Mouse (Mus musculus): ENCODE measurements around the gene Tmem161a. TPM values are rescaled to one million over a fixed set of nuclear protein-coding genes. Genes with fewer than 3 reads are reported as not detected.
A peak's percentile ranks its signal among the peaks of the same experiment; 100 is the strongest.

The Tmem161a gene
- polyA plus RNA-seq, 2 experiments, result 15.6 to 38.0 TPM

- 65% methylated on average over 4 of the region's 4 CpGs for WGBS (ENCODE audit: insufficient replicate concordance)
- no peak for TF ChIP-seq CTCF (IDR thresholded peaks at IDR 0.05; ENCODE audit: low read depth)
- TF ChIP-seq EP300 (IDR thresholded peaks at IDR 0.05; ENCODE audit: low read depth), result no peak
- peaks cover 0 to 2% of the 10 kb centered on the region in 2 experiments; a peak in 1 of 4 replicates for H3K4me1 ChIP-seq (replicated peaks; ENCODE audit: control insufficient read depth in 2 of 2, insufficient read depth in 2 of 2, low read length in 1 of 2)
- no peaks in the 10 kb centered on the region for H3K9me3 ChIP-seq (ENCODE audit: control insufficient read depth, low read length)
- no peak overlapping the region for H3K4me2 ChIP-seq (ENCODE audit: low read depth)
- no peaks in the 10 kb centered on the region for H3K36me3 ChIP-seq (replicated peaks; ENCODE audit: control insufficient read depth, insufficient read depth, low read depth)
- DNase-seq (ENCODE audit: low read depth in 3 of 3, low spot score in 3 of 3) (no peak), ATAC-seq (ENCODE audit: insufficient read depth) (no peak)
- no peaks in the 10 kb centered on the region; the same call in 1 of the 2 replicates for H3K27me3 ChIP-seq (ENCODE audit: control insufficient read depth, insufficient read depth, low read length)
- H3K27ac ChIP-seq, result no peak overlapping the region
- no peak overlapping the region for H3K9ac ChIP-seq (replicated peaks)
- no peak overlapping the region for H3K4me3 ChIP-seq (ENCODE audit: insufficient read depth in 1 of 2, low read depth in 2 of 2, low read length in 2 of 2)
Observed at GRCm38 (mm10) chr8:70159211-70159610, 12.9 kb upstream of the Tmem161a start.

GRCm38 (mm10) chr8:70160015-70160414 lies 12.1 kb upstream of the Tmem161a start:
- Histone ChIP-seq H3K4me3 (ENCODE audit: insufficient read depth in 1 of 2, low read depth in 2 of 2, low read length in 2 of 2) (no peak overlapping the region), H3K36me3 (replicated peaks; ENCODE audit: control insufficient read depth, insufficient read depth, low read depth) (no peaks in the 10 kb centered on the region), H3K27me3 (ENCODE audit: control insufficient read depth, insufficient read depth, low read length) (no peaks in the 10 kb centered on the region; the same call in 1 of the 2 replicates), H3K9ac (replicated peaks) (no peak overlapping the region), H3K4me2 (ENCODE audit: low read depth) (no peak overlapping the region), H3K4me1 (replicated peaks; ENCODE audit: control insufficient read depth in 2 of 2, insufficient read depth in 2 of 2, low read length in 1 of 2) (peaks cover 0 to 2% of the 10 kb centered on the region in 2 experiments; a peak in 1 of 4 replicates), H3K9me3 (ENCODE audit: control insufficient read depth, low read length) (no peaks in the 10 kb centered on the region), H3K27ac (no peak overlapping the region)
- DNase-seq (ENCODE audit: low read depth in 3 of 3, low spot score in 3 of 3) (no peak), ATAC-seq (ENCODE audit: insufficient read depth) (no peak)
- WGBS (ENCODE audit: insufficient replicate concordance), result 36% methylated on average over 13 of the region's 13 CpGs
- no peak for TF ChIP-seq CTCF (IDR thresholded peaks at IDR 0.05; ENCODE audit: low read depth)
- TF ChIP-seq EP300 (IDR thresholded peaks at IDR 0.05; ENCODE audit: low read depth), result no peak

- no peak for TF ChIP-seq EP300 (IDR thresholded peaks at IDR 0.05; ENCODE audit: low read depth)
- TF ChIP-seq CTCF (IDR thresholded peaks at IDR 0.05; ENCODE audit: low read depth), result no peak
- ATAC-seq (ENCODE audit: insufficient read depth) (no peak), DNase-seq (ENCODE audit: low read depth in 3 of 3, low spot score in 3 of 3) (no peak)
- H3K27me3 ChIP-seq (ENCODE audit: control insufficient read depth, insufficient read depth, low read length), result peaks cover 5% of the 10 kb centered on the region
- no peaks in the 10 kb centered on the region for H3K9me3 ChIP-seq (ENCODE audit: control insufficient read depth, low read length)
- H3K36me3 ChIP-seq (replicated peaks; ENCODE audit: control insufficient read depth, insufficient read depth, low read depth), result no peaks in the 10 kb centered on the region
- WGBS (ENCODE audit: insufficient replicate concordance), result 69% methylated on average over 3 of the region's 3 CpGs
- no peak overlapping the region for H3K27ac ChIP-seq
- no peak overlapping the region for H3K9ac ChIP-seq (replicated peaks)
- peaks cover 0 to 2% of the 10 kb centered on the region in 2 experiments; a peak in 1 of 4 replicates for H3K4me1 ChIP-seq (replicated peaks; ENCODE audit: control insufficient read depth in 2 of 2, insufficient read depth in 2 of 2, low read length in 1 of 2)
- H3K4me3 ChIP-seq (ENCODE audit: insufficient read depth in 1 of 2, low read depth in 2 of 2, low read length in 2 of 2), result no peak overlapping the region
- H3K4me2 ChIP-seq (ENCODE audit: low read depth), result no peak overlapping the region
Observed at GRCm38 (mm10) chr8:70163316-70163715, 8.8 kb upstream of the Tmem161a start.

GRCm38 (mm10) chr8:70166504-70167110 lies 5.5 kb upstream of the Tmem161a start:
- H3K4me3 ChIP-seq (ENCODE audit: insufficient read depth in 1 of 2, low read depth in 2 of 2, low read length in 2 of 2), result no peak overlapping the region
- no peaks in the 10 kb centered on the region for H3K36me3 ChIP-seq (replicated peaks; ENCODE audit: control insufficient read depth, insufficient read depth, low read depth)
- H3K4me1 ChIP-seq (replicated peaks; ENCODE audit: control insufficient read depth in 2 of 2, insufficient read depth in 2 of 2, low read length in 1 of 2), result peaks cover 6 to 18% of the 10 kb centered on the region in 2 experiments; a peak in 3 of 4 replicates
- WGBS (ENCODE audit: insufficient replicate concordance), result 4% methylated on average over 21 of the region's 21 CpGs
- no peaks in the 10 kb centered on the region for H3K9me3 ChIP-seq (ENCODE audit: control insufficient read depth, low read length)
- peak; percentile 98 for TF ChIP-seq CTCF (IDR thresholded peaks at IDR 0.05; ENCODE audit: low read depth)
- no peak for TF ChIP-seq EP300 (IDR thresholded peaks at IDR 0.05; ENCODE audit: low read depth)
- no peak overlapping the region for H3K27ac ChIP-seq
- H3K4me2 ChIP-seq (ENCODE audit: low read depth), result peak overlapping the region; percentile 50
- H3K9ac ChIP-seq (replicated peaks), result no peak overlapping the region
- DNase-seq (ENCODE audit: low read depth in 3 of 3, low spot score in 3 of 3), result peak in 2 of 3 experiments; percentile 39 to 50
- peaks cover 5% of the 10 kb centered on the region for H3K27me3 ChIP-seq (ENCODE audit: control insufficient read depth, insufficient read depth, low read length)
- ATAC-seq (ENCODE audit: insufficient read depth), result peak; percentile 66; the same call in 1 of the 2 replicates

GRCm38 (mm10) chr8:70170116-70170515 lies 2.0 kb upstream of the Tmem161a start:
- Histone ChIP-seq H3K36me3 (replicated peaks; ENCODE audit: control insufficient read depth, insufficient read depth, low read depth) (no peaks in the 10 kb centered on the region), H3K27me3 (ENCODE audit: control insufficient read depth, insufficient read depth, low read length) (peaks cover 4% of the 10 kb centered on the region), H3K4me2 (ENCODE audit: low read depth) (no peak overlapping the region), H3K9ac (replicated peaks) (no peak overlapping the region), H3K27ac (no peak overlapping the region), H3K4me3 (ENCODE audit: insufficient read depth in 1 of 2, low read depth in 2 of 2, low read length in 2 of 2) (no peak overlapping the region), H3K4me1 (replicated peaks; ENCODE audit: control insufficient read depth in 2 of 2, insufficient read depth in 2 of 2, low read length in 1 of 2) (peaks cover 21 to 37% of the 10 kb centered on the region in 2 experiments), H3K9me3 (ENCODE audit: control insufficient read depth, low read length) (no peaks in the 10 kb centered on the region)
- TF ChIP-seq EP300 (IDR thresholded peaks at IDR 0.05; ENCODE audit: low read depth) (no peak), CTCF (IDR thresholded peaks at IDR 0.05; ENCODE audit: low read depth) (no peak)
- 49% methylated on average over 3 of the region's 3 CpGs for WGBS (ENCODE audit: insufficient replicate concordance)
- no peak for DNase-seq (ENCODE audit: low read depth in 3 of 3, low spot score in 3 of 3)
- ATAC-seq (ENCODE audit: insufficient read depth), result no peak
